Mouse (Mus musculus) stomach, postnatal 0 days (tissue): Measurements from ENCODE around the gene Gm10382. TPM values are rescaled to one million over a fixed set of nuclear protein-coding genes. Genes with fewer than 3 reads are reported as not detected.
A peak's percentile ranks its signal among the peaks of the same experiment; 100 is the strongest.

Experiments
- ATAC-seq: fragments of 200-750 bp; cut with Nextera tagmentation; 2 replicates; pipeline ENCODE4 v1.8.0; 2017; ENCODE audit not compliant: low FRiP score, low TSS enrichment
- DNase-seq: peaks from one replicate; pipeline ENCODE4 v3.0.0-alpha.2; 2016; ENCODE audit warnings: low spot score
- H3K27ac ChIP-seq: fragments of 300-500 bp; sonication (generic); replicated peaks from 2 replicates; pipeline ENCODE4 v1.5.1; 2014; ENCODE audit warnings: mild to moderate bottlenecking, control low read depth
- H3K27me3 ChIP-seq: fragments of 300-500 bp; sonication (generic); 2 replicates; pipeline ENCODE4 v1.6.1; 2014; ENCODE audit warnings: low read length; ENCODE audit not compliant: control insufficient read depth, insufficient read depth
- H3K36me3 ChIP-seq: fragments of 300-500 bp; sonication (generic); 2 replicates; pipeline ENCODE4 v1.6.1; 2014; ENCODE audit warnings: low read length, mixed read lengths; ENCODE audit not compliant: control insufficient read depth, insufficient read depth
- H3K4me1 ChIP-seq: fragments of 300-500 bp; sonication (generic); replicated peaks from 2 replicates; pipeline ENCODE4 v1.6.1; 2014; ENCODE audit warnings: antibody characterized with exemption; ENCODE audit not compliant: control insufficient read depth, insufficient read depth
- H3K4me2 ChIP-seq: fragments of 300-500 bp; sonication (generic); replicated peaks from 2 replicates; pipeline ENCODE4 v1.6.1; 2014; ENCODE audit warnings: low read depth, mild to moderate bottlenecking, control low read depth, moderate library complexity
- H3K4me3 ChIP-seq: fragments of 300-500 bp; sonication (generic); 2 replicates; pipeline ENCODE4 v1.5.1; 2014; ENCODE audit warnings: low read depth, low read length, control low read depth
- H3K9ac ChIP-seq: fragments of 300-500 bp; sonication (generic); 2 replicates; pipeline ENCODE4 v1.6.1; 2014; ENCODE audit warnings: mild to moderate bottlenecking, low read length, control low read depth, mixed read lengths
- H3K9me3 ChIP-seq: fragments of 300-500 bp; sonication (generic); 2 replicates; pipeline ENCODE4 v1.6.1; 2016; ENCODE audit warnings: low read length; ENCODE audit not compliant: control insufficient read depth
- CTCF ChIP-seq: IDR thresholded peaks from 2 replicates; pipeline ENCODE4 v1.5.1; 2016; ENCODE audit warnings: antibody characterized with exemption, low read depth, mild to moderate bottlenecking, moderate library complexity
- EP300 ChIP-seq: optimal IDR thresholded peaks from 2 replicates; pipeline ENCODE3; 2016; ENCODE audit warnings: antibody characterized with exemption
- WGBS: fragments of 180-500 bp; shearing (Covaris S2); extraction: QIAGEN DNeasy Blood & Tissue Kit; methylation state at CpG from one replicate; pipeline ENCODE4 v1.1.7; 2014; 5-methylcytosine and 5-hydroxymethylcytosine counted together
- polyA plus RNA-seq: library from polyadenylated mRNA; unstranded; fragments of >200 nt; fragmentation: Nextera tagmentation; extraction: Ambion mirVana; gene quantifications from 2 replicates; pipeline ENCODE4 v1.2.1, GENCODE M21; 2015

The Gm10382 gene
- polyA plus RNA-seq, 1 experiment from 2014 or later, result 0.51 TPM

GRCm38 (mm10) chr5:125348067-125348466 lies 41.1 kb upstream of the Gm10382 start:
- no peak overlapping the region for H3K4me3 ChIP-seq
- no peaks in the 10 kb centered on the region for H3K4me1 ChIP-seq
- H3K9ac ChIP-seq, result no peak overlapping the region
- DNase-seq (no peak), ATAC-seq (peak; percentile 84)
- H3K4me2 ChIP-seq, result no peak overlapping the region
- no peaks in the 10 kb centered on the region for H3K9me3 ChIP-seq
- WGBS, result 61% methylated on average over 7 of the region's 7 CpGs
- TF ChIP-seq CTCF (no peak), EP300 (no peak)
- no peaks in the 10 kb centered on the region for H3K27me3 ChIP-seq
- no peaks in the 10 kb centered on the region for H3K36me3 ChIP-seq
- H3K27ac ChIP-seq, result no peak overlapping the region

GRCm38 (mm10) chr5:125348487-125348886 lies 40.6 kb upstream of the Gm10382 start:
- H3K36me3 ChIP-seq, result no peaks in the 10 kb centered on the region
- no peaks in the 10 kb centered on the region for H3K4me1 ChIP-seq
- H3K27ac ChIP-seq, result no peak overlapping the region
- H3K27me3 ChIP-seq, result no peaks in the 10 kb centered on the region
- H3K9ac ChIP-seq, result no peak overlapping the region
- ATAC-seq (peak; percentile 43; the same call in 1 of the 2 replicates), DNase-seq (peak; percentile 65)
- peak; percentile 77 for TF ChIP-seq CTCF
- no peak for TF ChIP-seq EP300
- 37% methylated on average over 8 of the region's 8 CpGs for WGBS
- H3K9me3 ChIP-seq, result no peaks in the 10 kb centered on the region
- no peak overlapping the region for H3K4me3 ChIP-seq
- H3K4me2 ChIP-seq, result no peak overlapping the region

DNA sequence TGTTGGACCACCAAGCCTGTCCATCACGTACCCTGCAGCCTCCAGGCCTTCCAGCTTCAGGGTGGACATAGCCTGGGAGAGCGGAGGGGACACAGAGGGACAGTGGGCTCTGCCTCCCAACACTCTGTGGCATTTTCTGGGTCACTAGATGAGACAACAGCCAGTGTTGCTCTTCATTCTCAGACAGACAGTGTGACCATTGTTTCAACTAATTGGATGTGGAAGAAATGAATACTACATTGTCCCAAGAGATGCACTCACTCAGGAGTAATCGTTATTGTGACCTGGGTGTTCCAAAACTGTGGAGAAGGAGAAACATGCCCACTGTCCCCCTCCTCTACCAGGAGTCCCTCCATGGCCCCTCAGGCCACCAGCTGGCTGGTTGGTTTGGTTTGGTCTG lies 39.7 kb upstream of the Gm10382 start:
- H3K4me1 ChIP-seq, result no peaks in the 10 kb centered on the region
- no peaks in the 10 kb centered on the region for H3K36me3 ChIP-seq
- ATAC-seq, result no peak
- H3K9me3 ChIP-seq, result no peaks in the 10 kb centered on the region
- H3K27ac ChIP-seq, result no peak overlapping the region
- H3K4me3 ChIP-seq, result no peak overlapping the region
- 79% methylated on average over 3 of the region's 3 CpGs for WGBS
- TF ChIP-seq EP300 (no peak), CTCF (no peak)
- DNase-seq, result no peak
- H3K4me2 ChIP-seq, result no peak overlapping the region
- no peak overlapping the region for H3K9ac ChIP-seq
- H3K27me3 ChIP-seq, result no peaks in the 10 kb centered on the region

DNA sequence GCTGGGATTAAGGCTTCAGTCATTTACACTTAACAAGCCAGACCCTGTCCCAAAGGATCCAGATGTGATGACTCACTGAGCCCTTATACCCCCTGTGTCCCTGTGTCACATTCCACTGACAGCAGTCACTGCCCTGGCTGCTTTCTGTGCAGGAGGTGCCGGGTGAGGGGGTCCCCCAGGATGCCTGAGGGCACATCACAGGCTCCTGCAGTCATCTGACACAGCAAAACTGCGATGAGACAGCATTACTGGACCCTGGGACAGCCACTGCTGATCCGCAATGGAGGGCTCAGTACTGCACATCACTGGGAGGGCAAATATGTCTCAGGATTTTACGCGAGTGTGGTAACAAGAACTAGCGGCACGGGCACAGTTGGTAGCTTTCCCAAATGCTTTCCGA lies 38.1 kb upstream of the Gm10382 start:
- Histone ChIP-seq H3K27me3 (no peaks in the 10 kb centered on the region), H3K36me3 (no peaks in the 10 kb centered on the region), H3K9me3 (no peaks in the 10 kb centered on the region), H3K27ac (no peak overlapping the region), H3K4me2 (no peak overlapping the region), H3K9ac (no peak overlapping the region), H3K4me1 (no peaks in the 10 kb centered on the region), H3K4me3 (no peak overlapping the region)
- TF ChIP-seq EP300, result no peak
- TF ChIP-seq CTCF, result no peak
- ATAC-seq (no peak), DNase-seq (no peak)
- WGBS, result 77% methylated on average over 8 of the region's 8 CpGs

DNA sequence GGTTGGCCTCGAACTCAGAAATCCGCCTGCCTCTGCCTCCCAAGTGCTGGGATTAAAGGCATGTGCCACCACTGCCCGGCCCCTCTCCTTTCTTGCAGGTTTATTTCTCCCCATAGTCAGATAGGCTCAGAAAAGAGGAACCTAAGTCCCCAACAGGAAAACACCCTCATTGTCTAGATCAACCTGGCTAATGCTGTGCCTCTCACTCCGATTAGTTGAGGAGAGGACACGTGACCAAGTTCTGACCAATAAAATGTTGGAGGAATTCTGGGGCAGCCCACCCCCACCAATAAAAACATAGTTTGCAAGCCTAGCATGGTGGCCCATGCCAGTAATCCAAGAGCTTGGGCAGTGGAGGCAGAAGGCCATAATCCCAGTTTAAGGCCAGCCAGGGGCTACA lies 37.2 kb upstream of the Gm10382 start:
- Histone ChIP-seq H3K4me3 (no peak overlapping the region), H3K27me3 (no peaks in the 10 kb centered on the region)
- WGBS, result 92% methylated on average over 5 of the region's 5 CpGs

GRCm38 (mm10) chr5:125352781-125353294 lies 36.3 kb upstream of the Gm10382 start:
- DNase-seq (no peak), ATAC-seq (no peak)
- no peak overlapping the region for H3K9ac ChIP-seq
- no peak overlapping the region for H3K4me3 ChIP-seq
- no peaks in the 10 kb centered on the region for H3K27me3 ChIP-seq
- WGBS, result over 99% methylated on average over 5 of the region's 5 CpGs
- H3K36me3 ChIP-seq, result no peaks in the 10 kb centered on the region
- TF ChIP-seq EP300 (no peak), CTCF (peak; percentile 39)
- H3K4me2 ChIP-seq, result no peak overlapping the region
- H3K9me3 ChIP-seq, result no peaks in the 10 kb centered on the region
- no peak overlapping the region for H3K27ac ChIP-seq
- no peaks in the 10 kb centered on the region for H3K4me1 ChIP-seq

More for the DNA sequence above, 37.2 kb upstream of the Gm10382 start:
- no peak for TF ChIP-seq EP300
- TF ChIP-seq CTCF, result no peak
- no peaks in the 10 kb centered on the region for H3K9me3 ChIP-seq
- H3K4me1 ChIP-seq, result no peaks in the 10 kb centered on the region
- H3K4me2 ChIP-seq, result no peak overlapping the region
- DNase-seq (no peak), ATAC-seq (no peak)
- no peak overlapping the region for H3K9ac ChIP-seq
- no peaks in the 10 kb centered on the region for H3K36me3 ChIP-seq
- no peak overlapping the region for H3K27ac ChIP-seq
